Mouse (Mus musculus): ENCODE data around the gene Mrpl22.
"Not testable (repeated sequence)": the region's sequence is repeated elsewhere in the genome, so short reads cannot be mapped to it uniquely, and the experiment has no call there.

GRCm38 (mm10) chr11:58179986-58180385 lies 8.5 kb downstream of the Mrpl22 start:
- not testable (repeated sequence) for TF ChIP-seq POLR2A (IDR thresholded peaks at IDR 0.05; ENCODE audit: borderline replicate concordance, insufficient read depth, low read length); CTCF (IDR thresholded peaks at IDR 0.05; ENCODE audit: borderline replicate concordance, insufficient read depth, low read depth, low read length)
